Mouse (Mus musculus): ENCODE data around the gene Olfr764-ps1. TPM values are rescaled to one million over a fixed set of nuclear protein-coding genes. Genes with fewer than 3 reads are reported as not detected.

The Olfr764-ps1 gene
- not detected for polyA plus RNA-seq (2017; shearing (Covaris generic))

GRCm38 (mm10) chr10:129039796-129040195, at the start of gene Olfr764-ps1:
Gene Olfr764-ps1, minus strand, starts transcription at chr10:129039896.

GRCm38 (mm10) chr10:129082810-129083209, 43.1 kb upstream of the Olfr764-ps1 start, which contains the start of gene Olfr767:
Gene Olfr767, minus strand, starts transcription at chr10:129082910.

GRCm38 (mm10) chr10:129068877-129069276, 29.2 kb upstream of the Olfr764-ps1 start, which contains the start of gene Olfr766-ps1:
Gene Olfr766-ps1, minus strand, starts transcription at chr10:129068977.

GRCm38 (mm10) chr10:129049898-129050297, 10.2 kb upstream of the Olfr764-ps1 start, which contains the start of gene Olfr765:
Gene Olfr765, minus strand, starts transcription at chr10:129049998.

GRCm38 (mm10) chr10:129010288-129010841, 29.3 kb downstream of the Olfr764-ps1 start, which contains the start of gene Olfr763:
Gene Olfr763, plus strand, starts transcription at chr10:129010791.

GRCm38 (mm10) chr10:128989131-128989530, 50.6 kb downstream of the Olfr764-ps1 start, which contains the start of gene Olfr9:
Gene Olfr9, plus strand, starts transcription at chr10:128989431.

Other genes starting within 250 kb of the Olfr764-ps1 start
- gene Mmp19, start 249.0 kb downstream of the Olfr764-ps1 start, polyA plus RNA-seq (2017; shearing (Covaris generic)), result not detected
- 136 TPM for gene Dnajc14, start 235.8 kb downstream of the Olfr764-ps1 start, polyA plus RNA-seq (2017; shearing (Covaris generic))
- gene Tmem198b, start 235.5 kb downstream of the Olfr764-ps1 start, polyA plus RNA-seq (2017; shearing (Covaris generic)), result 6.1 TPM
- gene Sarnp, start 222.6 kb downstream of the Olfr764-ps1 start, polyA plus RNA-seq (2017; shearing (Covaris generic)), result 149 TPM
- 89.2 TPM for gene Ormdl2, start 218.3 kb downstream of the Olfr764-ps1 start, polyA plus RNA-seq (2017; shearing (Covaris generic))
- gene Gdf11, start 148.2 kb downstream of the Olfr764-ps1 start, polyA plus RNA-seq (2017; shearing (Covaris generic)), result 1.2 TPM
- gene Cd63, start 138.9 kb downstream of the Olfr764-ps1 start, polyA plus RNA-seq (2017; shearing (Covaris generic)), result 1.2 TPM
- gene Rdh5, start 117.0 kb downstream of the Olfr764-ps1 start, polyA plus RNA-seq (2017; shearing (Covaris generic)), result 21.9 TPM
- gene Bloc1s1, start 115.9 kb downstream of the Olfr764-ps1 start, polyA plus RNA-seq (2017; shearing (Covaris generic)), result 196 TPM
- gene Itga7, start 106.1 kb downstream of the Olfr764-ps1 start, polyA plus RNA-seq (2017; shearing (Covaris generic)), result 9.1 TPM
- gene Mettl7b, start 78.9 kb downstream of the Olfr764-ps1 start, polyA plus RNA-seq (2017; shearing (Covaris generic)), result not detected
- not detected for gene Olfr9, start 50.5 kb downstream of the Olfr764-ps1 start, polyA plus RNA-seq (2017; shearing (Covaris generic))
- not detected for gene Olfr763, start 29.1 kb downstream of the Olfr764-ps1 start, polyA plus RNA-seq (2017; shearing (Covaris generic))
- not detected for gene Olfr765, start 10.1 kb upstream of the Olfr764-ps1 start, polyA plus RNA-seq (2017; shearing (Covaris generic))
- not detected for gene Olfr766-ps1, start 29.1 kb upstream of the Olfr764-ps1 start, polyA plus RNA-seq (2017; shearing (Covaris generic))
- gene Olfr767, start 43.0 kb upstream of the Olfr764-ps1 start, polyA plus RNA-seq (2017; shearing (Covaris generic)), result not detected
- gene Olfr768, start 59.5 kb upstream of the Olfr764-ps1 start, polyA plus RNA-seq (2017; shearing (Covaris generic)), result not detected
- not detected for gene Olfr769, start 78.0 kb upstream of the Olfr764-ps1 start, polyA plus RNA-seq (2017; shearing (Covaris generic))
- gene Olfr770, start 99.1 kb upstream of the Olfr764-ps1 start, polyA plus RNA-seq (2017; shearing (Covaris generic)), result not detected
- gene Olfr771, start 124.9 kb upstream of the Olfr764-ps1 start, polyA plus RNA-seq (2017; shearing (Covaris generic)), result not detected
- not detected for gene Olfr772, start 138.0 kb upstream of the Olfr764-ps1 start, polyA plus RNA-seq (2017; shearing (Covaris generic))
- not detected for gene Olfr773, start 147.5 kb upstream of the Olfr764-ps1 start, polyA plus RNA-seq (2017; shearing (Covaris generic))
- not detected for gene Olfr774, start 196.3 kb upstream of the Olfr764-ps1 start, polyA plus RNA-seq (2017; shearing (Covaris generic))
- gene Olfr775, start 208.5 kb upstream of the Olfr764-ps1 start, polyA plus RNA-seq (2017; shearing (Covaris generic)), result not detected
- gene Olfr776, start 219.2 kb upstream of the Olfr764-ps1 start, polyA plus RNA-seq (2017; shearing (Covaris generic)), result not detected
- not detected for gene Olfr777, start 231.6 kb upstream of the Olfr764-ps1 start, polyA plus RNA-seq (2017; shearing (Covaris generic))